Mouse (Mus musculus): ENCODE data around the gene Atg4a-ps.

DNA sequence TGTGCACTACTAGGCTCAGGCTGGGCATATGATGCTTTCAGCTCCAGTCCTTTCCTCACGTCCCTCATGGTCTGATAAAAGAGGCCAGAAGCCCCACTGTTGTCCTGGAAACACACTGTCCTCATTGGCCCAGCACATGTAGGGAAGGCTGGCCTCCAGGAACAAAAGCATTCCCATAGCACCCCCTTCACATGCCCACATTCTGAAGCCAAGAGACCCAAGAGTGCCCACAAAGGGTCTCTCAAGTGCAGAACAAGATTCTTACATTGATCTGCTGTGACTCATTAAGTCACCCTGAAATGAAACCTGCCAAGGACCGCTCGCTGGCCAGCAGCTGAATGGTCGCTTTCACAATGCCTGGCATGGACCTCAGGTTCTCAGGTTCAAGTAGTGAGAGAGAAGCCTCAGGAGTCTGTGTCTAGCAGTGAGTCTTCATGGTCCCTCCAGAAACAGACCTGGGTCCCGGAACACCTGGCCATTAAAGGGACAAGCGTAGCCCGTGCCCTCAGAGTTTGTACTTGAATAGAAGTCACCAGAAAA lies 50.5 kb downstream of the Atg4a-ps start:
- TF ChIP-seq POLR2A (IDR thresholded peaks at IDR 0.05; ENCODE audit: control insufficient read depth, extremely low read depth, insufficient read depth, low read length, poor library complexity) (no peak), CTCF (IDR thresholded peaks at IDR 0.05; ENCODE audit: borderline replicate concordance, control insufficient read depth, extremely low read depth, insufficient read depth, low read length, poor library complexity) (no peak)

Measured in thymus, adult 2 months (tissue).